Mouse (Mus musculus): Measurements from ENCODE around the gene Opn3.

Opn3 gene

DNA sequence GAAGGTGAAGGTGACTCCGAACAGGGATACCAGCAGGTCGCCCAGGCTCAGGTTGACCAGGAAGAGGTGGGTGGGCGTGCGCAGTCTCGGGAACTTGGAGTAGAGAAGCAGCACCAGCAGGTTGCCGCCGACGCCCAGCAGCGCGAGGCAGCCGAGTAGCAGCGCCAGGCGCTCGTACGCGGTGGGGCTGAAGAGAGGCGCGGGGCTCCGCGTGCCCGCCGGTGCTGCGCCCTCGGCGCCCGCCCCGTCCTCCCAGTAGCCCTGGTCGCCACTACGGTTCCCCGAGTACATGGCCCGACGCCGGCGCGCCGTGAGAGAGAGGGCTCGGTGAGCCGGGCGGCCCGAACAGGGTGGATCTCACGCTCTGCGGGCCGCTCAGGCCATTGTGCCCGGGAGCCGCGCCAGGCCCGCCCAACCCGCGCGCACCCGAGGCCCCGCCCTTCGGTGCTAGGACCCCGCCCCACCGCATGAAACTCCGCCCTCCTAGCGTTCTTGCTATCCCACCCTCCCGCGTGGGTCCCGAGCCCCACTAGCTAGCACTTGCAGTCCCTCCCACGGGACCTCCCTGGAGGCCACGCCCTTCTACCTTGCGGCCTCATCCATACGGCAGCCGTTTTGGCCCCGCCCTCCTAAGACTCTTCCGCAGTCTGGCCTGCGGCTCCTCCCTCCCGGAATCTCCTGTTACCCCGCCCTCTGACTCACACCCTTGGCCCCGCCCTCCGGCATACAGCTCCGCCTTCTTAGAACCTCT lies at the start of gene Opn3, which contains the start of gene Chml:
Gene Opn3, minus strand, starts transcription at position 531 of the 751 bp plus-strand sequence.
Gene Chml, minus strand, starts transcription at position 656 of the 751 bp plus-strand sequence.
- peak; percentile 98 to 99 for DNase-seq (ENCODE audit: low spot score in 2 of 2)

DNA sequence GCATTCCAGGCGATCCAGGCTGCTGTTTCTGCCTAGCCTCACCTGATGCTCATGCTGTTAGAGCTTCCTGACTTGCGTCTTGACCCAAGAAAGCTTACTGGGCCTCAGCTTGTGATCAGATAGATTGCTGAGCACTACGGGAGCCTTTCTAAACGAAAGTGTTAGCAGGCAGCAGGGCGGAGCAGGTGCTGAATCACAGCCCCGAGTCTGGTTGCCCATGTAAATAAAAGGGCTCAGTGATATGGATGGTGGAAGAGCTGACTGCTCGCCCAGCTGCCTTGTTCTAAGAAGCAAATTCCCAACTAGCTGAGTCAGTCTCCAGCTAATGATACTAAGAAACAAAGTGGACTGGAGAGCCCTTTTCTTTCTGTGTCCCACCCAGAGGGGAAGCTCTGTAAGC lies 33.2 kb upstream of the Opn3 start:
- DNase-seq (ENCODE audit: low spot score in 2 of 2) = peak in 1 of 2 experiments; percentile 6

DNA sequence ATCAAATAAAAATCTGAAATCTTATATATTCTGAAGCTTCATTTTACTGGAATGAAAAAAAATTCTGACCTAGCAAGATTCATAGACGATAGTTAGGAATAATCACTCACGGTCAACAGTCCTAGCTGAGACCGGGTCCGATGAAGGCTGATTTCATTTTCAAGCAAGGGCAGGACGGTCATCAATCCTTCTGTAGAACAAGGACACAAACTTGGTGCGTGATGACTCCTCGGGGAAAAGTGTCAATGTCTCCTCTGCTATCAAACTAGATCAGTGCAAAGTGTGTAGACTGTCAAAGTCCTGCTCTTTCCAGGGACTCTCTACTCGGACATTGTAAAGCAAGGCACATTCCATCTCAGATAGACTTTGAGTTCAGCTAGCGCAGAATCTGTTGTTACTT lies 24.3 kb upstream of the Opn3 start:
- DNase-seq (ENCODE audit: low spot score in 2 of 2) = no peak

DNA sequence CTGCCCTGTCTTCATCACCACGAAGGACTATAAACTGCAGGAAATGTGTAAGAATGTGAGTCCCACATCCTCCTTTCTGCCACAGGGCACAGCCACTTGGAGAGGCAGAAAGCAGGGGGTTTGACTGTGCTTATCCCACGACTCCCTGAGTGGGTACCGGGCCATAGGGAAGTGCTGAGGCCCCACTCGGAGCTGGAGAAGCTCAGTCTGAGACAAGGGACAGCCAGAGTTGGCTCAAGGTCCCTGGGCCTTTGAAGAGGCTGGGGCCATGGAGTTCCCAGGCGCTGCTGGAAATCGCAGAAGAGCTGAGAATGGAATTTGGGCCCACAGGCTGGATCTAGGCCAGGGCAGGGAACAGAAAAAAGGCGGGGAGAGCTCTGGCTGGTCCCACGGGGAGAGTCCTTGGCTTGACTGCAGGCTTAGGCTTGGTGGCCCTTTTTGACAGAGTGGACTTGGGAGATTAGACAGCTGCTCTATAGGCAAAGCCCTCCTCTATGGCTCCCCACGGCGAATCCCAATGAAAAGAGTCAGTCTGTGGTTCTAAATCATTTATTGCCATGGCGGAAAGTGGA lies 19.8 kb upstream of the Opn3 start:
- no peak for DNase-seq (ENCODE audit: low spot score in 2 of 2)

DNA sequence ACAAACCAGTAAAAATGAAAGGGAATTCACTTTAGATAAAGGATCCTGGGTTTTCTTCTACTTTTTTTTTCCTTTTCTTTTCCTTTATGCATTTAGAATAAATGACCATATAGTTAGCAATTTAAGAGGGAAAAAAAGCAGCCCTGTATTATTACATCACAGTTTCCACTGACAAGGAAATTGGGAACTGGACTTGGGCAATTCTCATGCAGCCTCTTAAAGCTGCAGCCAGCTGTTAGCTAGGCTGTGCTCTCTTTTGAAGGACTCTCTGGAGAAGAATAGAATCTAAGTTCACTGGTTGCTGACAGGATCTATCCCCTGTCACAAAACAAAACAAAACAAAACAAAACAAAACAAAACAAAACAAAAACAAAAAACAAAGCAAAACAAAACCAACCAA lies 15.4 kb upstream of the Opn3 start:
- no peak for DNase-seq (ENCODE audit: low spot score in 2 of 2)

DNA sequence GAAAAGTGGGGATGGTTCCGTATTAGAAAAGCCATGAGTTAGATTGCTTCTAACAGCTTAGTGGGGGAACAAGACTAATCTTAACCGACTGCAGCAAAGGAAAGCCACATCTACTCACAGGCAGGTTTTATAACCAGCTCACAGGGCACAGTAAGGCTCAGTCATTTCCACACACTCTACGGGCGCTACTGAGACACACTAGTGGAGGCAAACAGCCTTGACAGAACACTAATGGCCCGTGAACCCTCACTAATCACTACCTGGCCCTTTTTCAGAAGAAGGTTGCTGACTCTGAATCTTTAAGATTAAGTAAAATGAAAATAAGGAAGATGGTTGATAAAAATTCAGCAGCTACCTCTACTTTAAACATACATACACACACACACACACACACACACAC lies 15.0 kb upstream of the Opn3 start:
- no peak for DNase-seq (ENCODE audit: low spot score in 2 of 2)

DNA sequence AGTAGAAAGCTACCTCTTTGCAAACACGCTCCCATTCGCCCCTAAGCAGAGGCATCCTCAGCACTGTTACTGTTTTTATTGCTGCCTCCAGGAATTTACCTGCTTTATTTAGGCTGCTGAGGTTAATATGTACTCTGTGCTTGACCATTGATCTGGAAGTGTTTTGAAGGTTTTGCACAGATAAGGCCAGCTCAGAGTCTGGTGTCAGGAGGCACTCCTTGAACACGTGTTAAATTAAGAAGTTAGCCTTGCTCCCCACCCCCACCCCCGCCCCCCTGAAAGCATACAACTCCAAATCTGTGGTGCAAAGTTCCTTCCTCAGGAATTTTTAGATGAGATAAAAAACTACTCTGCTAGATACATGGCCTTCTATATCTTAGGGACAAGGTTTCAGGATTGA lies 8.6 kb upstream of the Opn3 start:
- no peak for DNase-seq (ENCODE audit: low spot score in 2 of 2)

DNA sequence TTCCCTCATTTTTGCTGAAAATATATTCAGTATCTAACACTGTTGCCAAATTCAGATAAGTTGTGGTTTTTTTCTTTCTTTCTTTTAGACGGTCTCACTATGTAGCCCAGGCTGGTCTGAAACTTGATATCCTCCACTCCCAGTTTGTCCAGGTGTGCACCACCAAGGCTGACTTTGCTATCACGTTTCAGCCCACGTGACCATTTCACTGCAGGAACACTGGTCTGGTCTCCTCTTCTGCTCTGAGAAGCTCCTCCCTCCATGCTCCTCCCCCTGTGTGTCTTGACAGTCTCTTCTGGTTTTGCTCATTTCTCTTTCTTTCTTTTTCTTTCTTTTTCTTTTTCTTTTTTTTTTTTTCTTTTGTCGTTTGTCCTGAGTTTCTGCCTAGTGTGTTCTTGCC lies 7.2 kb upstream of the Opn3 start:
- DNase-seq (ENCODE audit: low spot score in 2 of 2) = no peak

DNA sequence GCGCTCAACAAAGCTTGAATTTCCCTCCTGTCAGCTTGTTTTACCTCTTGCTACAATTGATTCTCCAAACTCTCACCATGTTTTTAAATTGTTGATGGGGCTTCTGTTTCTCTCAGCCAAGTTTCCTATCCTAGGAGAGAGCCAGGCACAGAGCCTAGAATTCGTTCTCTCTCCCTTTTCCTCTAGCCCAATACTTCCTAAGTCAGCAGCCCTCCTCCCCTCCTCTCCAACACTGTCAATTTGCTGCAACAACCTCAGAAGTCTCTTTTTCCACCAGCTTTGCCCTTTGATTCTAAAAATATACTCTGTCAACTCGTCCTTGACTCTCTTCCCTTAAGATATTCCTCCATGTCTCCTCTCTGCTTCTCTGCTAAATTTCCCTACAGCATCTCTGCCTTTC lies 6.8 kb upstream of the Opn3 start:
- DNase-seq (ENCODE audit: low spot score in 2 of 2) = no peak

DNA sequence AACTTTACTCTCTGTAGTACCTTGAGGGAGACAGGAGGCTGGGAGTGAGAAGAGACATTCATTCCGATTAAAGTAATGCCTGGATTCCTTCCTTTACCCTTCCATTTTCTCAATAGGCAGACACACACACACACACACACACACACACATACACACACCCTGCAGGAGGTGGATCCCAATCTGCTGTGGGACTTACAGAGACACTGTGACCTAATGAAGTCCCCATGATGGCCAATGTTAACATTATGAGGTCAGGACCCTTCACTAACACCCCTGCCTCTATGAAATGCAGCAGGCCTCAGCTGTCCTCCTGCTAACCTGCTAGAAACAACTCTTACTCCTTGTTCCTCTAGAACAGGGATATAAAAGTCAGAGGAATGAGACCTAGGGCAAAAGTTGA lies 5.7 kb upstream of the Opn3 start, which contains the start of gene Wdr64:
Gene Wdr64, plus strand, starts transcription at position 301 of the 400 bp plus-strand sequence.
- no peak for DNase-seq (ENCODE audit: low spot score in 2 of 2)

DNA sequence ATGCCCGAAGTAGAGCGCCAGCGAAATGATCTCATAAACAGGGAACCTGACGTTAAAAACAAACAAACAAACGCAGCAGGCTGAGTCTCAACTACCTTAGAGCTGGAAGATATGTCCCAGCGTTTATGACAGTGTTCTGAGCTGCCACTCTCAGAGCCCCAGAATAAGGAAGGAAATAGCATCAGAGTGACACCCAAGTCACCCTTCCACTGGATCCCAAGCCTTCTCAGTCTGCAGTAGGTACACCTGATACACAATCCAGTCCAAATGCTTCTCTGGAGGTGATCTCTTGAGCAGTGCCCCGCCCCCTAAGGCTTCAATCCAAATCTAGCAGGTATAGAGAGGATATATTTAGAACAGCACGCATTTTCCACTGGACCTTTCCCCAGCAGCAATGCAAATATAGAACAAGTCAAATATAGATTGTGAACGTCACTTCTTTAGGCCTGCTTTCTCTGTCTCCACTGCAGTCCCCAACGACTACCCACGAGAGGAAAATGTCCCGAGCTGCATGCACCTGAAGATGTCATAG lies 919 bp upstream of the Opn3 start:
- DNase-seq (ENCODE audit: low spot score in 2 of 2) = no peak

DNA sequence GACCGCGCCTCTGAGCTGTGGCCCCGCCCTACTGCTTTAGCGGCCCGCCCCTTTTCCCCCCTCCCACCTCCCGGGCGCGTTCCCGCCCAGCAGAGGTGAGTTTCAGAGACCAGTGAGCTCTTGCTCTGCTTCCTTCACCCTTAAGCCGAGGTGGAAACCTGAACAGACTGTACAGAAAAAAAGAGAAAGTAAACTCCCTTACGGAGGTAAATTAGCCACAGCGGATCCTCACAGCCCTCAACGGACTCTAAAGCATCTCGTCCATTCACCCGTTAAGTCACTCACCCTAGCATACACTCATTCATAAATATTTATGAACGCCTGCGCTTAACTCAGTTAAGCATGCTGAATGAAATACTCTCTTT lies 403 bp upstream of the Opn3 start:
- no peak for DNase-seq (ENCODE audit: low spot score in 2 of 2)

DNA sequence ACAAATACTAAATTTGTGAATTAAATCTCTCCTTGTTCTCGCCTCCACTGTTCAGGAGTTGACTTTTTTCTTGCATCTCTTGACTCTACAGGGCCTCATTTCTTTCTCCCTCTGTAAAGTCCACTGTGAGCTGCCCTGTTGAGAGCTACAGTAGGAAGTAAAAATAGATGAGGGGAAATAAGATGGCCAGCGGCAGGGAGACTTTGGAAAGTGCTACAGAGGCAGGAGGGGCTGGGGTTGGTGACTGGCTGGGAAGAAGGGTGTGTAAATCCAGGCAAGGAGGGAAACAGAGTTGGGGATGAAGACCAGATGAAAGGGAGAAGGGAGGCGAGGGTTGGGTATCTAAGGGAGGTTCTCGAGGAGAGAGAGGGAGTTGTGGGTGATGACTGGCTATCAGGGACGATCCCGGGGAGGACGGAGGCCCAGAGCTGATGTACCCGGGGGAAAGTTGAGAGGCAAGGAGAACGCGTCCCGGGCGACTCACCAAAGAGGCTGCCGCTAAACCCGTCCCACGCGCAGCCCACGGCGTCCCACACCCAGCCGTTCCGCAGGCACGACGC lies 810 bp downstream of the Opn3 start:
- no peak for DNase-seq (ENCODE audit: low spot score in 2 of 2)

DNA sequence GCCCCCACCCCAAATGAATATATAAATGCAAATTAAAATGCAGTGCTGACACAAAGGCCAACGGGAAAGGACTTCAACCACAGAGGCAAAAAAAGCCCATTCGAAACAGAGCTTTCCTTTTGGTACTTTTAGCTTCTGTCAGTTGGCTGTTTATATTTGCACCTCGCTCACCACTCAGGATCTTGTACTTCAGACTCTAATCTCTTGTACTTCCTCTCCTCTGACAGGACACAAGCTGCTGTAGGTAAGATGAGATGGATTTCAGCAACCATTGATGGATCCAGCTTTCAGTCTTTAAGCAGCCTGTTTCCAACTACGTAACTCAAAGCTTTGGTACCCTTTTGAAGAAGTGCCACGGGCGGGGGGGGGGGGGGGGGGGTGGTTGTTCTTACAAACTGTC lies 11.6 kb downstream of the Opn3 start:
- DNase-seq (ENCODE audit: low spot score in 2 of 2) = no peak

DNA sequence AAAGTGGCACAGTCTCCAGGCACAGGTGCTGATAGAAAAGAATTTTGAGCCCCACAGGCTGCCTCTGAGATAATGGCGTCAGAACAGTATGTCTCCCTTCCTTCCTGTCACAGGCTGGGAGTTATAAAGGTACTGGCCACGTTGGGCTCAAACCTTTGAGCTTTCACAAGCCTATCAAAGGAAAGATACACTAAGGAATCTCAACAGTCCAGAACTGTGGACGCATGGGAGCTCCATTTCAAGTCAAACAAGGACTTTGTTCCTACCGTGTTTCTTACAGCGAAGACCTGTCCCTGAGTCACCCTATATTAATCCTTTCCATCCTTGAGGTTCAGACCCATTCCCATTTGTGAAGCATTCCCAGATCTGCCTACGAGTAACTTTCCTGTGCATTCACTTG lies 15.1 kb downstream of the Opn3 start:
- no peak for DNase-seq (ENCODE audit: low spot score in 2 of 2)

DNA sequence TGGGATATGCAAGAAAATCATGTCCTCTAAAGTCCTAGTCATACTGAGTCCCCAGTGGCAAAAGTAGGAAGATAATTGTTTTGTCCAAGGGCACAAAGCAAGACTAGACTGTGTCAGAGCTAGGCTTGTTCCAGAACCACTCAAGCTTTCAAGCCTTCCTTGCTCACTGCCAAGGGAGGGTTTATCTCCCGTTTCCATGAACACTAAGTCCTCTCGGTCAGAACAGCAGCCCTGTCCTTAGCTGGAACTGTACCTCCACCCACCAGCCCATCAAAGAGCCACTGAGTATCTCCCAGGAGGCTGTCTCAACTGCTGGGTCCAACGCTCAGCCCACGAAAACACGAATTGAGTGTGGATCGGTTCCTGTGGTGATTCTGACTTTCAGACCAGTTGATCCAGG lies 17.5 kb downstream of the Opn3 start:
- no peak for DNase-seq (ENCODE audit: low spot score in 2 of 2)

DNA sequence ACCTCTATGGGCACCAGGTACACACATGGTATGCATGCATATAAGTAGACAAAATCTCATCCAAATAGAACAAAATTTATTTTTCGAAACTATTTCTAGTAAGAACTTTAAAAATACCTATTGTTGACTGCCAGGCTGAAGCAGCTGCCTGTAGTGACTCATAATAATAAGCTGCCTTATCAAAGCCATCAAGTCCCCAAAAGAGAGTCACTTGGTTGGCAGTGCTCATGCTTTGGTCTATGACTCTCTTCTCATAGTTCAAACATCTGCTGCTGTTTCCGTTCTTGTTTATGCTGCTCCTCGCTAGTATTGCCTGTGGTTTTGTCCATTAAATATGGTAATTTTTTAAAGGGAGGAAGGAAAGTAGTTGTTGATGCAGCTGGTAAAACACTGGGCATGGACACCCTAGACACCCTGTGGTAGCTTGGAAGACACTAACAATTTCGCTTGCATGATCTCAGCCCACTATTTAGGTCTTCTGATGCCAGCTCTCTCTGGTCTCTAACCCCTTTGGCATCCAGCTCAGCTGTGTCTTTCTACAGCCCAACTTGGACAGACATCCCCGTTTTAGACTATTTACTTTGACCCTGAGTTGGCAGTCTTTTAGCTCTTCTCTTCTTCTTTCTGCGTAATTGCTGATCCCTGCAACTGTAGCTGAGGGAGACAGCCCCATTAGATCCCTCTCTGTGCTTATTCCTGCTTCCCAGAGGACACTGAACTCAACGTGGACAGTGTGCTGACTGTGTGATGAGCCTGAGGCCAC lies 18.8 kb downstream of the Opn3 start:
- no peak for DNase-seq (ENCODE audit: low spot score in 2 of 2)

DNA sequence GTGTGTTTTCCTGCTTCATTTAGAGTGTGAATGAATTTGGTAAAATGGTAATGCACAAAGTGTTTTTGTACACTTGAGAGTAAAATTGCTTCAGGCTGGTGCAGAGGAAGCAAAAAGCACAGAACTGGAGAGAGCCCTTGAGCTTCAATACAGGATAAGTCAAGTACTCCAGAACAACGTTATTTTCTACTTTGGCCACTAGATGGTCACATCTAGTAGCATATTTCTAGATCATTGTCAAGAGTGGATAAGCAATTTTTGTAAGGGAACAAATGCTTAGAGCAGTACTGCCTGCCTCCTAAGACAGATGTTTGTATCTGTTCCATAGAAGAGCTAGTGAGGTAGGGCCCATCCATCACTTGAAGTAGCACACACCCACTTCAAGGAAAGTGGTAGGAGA lies 20.9 kb downstream of the Opn3 start:
- DNase-seq (ENCODE audit: low spot score in 2 of 2) = no peak

DNA sequence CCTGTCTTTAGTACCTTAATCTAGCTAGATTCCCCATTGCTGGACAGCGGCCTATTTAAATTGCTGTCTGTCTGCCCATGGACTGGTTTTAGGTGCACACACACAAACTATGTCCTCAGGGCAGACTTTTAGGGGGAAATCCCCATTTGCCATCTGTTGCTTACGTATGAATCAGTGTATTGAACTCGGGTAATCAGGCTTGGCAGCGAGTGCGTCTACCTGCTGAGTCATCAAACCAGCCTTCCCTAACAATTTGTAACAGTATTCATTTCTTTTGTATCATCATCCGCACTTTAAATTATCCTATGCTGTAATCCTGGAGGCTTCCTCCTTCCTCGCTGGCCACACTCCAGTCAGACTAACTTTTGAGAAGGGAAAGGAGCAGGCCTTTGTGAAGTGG lies 22.5 kb downstream of the Opn3 start:
- no peak for DNase-seq (ENCODE audit: low spot score in 2 of 2)

DNA sequence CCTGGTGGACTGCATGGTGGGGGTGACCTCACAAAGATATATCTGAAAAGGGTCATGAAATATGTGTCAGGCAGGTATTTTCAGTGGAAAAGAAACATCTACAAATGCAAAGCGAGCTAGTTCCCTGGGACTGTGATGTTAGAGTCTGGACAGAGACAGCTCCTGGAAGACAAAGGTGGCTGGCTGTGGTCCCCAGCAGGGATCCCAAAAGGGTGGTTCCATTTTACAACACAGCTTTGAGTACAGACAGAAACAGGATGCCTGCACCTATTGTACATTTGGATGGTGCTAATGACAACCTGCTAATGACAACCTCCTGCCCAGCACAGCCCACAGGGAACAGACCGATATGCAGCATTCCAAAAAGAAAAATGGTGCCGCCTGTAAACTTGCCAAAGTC lies 23.1 kb downstream of the Opn3 start:
- DNase-seq (ENCODE audit: low spot score in 2 of 2) = no peak

DNA sequence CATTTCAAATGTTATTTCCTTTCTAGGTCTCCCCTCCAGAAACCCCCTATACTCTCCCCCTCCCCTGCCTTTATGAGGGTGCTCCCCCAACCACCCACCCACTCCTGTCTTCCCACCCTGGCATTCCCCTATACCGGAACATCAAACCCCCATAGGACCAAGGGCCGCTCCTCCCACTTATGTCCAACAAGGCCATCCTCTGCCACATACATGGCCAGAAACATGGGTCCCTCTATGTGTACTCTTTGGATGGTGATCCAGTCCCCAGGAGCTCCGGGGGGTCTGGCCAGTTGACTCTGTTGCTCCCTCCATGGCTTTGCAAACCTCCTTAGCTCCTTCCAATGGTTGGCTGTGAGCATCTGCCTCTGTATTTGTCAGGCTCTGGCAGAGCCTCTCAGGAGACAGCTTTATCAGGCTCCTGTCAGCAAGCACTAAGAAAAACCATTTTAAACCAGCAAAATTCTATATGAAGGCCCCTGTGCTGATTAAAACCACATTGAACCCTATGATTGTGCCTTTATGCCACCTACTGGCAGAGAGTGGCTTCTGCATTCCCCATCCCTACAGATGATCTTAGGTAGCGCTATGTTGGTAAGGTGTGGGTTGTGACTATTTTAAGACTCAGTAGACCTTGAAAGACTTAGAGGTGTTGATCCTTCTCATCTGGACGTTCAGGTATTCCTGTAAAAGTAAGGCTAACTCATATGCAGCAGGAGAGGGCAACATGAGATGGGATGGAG lies 23.7 kb downstream of the Opn3 start:
- no peak for DNase-seq (ENCODE audit: low spot score in 2 of 2)

DNA sequence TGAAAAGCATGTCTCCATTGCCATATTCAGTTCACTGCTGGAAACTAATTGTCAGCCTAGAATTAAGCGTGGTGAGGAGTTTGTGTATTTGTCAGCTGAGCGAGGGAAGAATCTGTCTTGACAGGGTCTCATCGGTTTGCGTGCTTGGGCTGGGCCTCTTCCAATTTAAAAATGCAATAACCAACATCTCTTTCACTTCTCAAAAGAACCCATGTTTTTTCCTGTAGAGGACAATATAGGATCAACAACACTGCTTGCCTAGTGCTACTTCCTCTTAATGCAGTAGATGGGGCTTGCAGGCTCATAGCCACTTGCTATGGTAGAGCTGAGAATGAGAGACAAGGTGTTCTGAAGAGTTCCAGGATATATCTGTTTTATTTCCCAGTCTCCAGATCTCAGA lies 32.7 kb downstream of the Opn3 start:
- DNase-seq (ENCODE audit: low spot score in 2 of 2) = no peak
